14 mouse cellular contexts compared by ENCODE assay signal in genomic region chr13:106838778-106839177, GRCm38 (mm10).
"Had no signal": no experiment of that assay in that cellular context is flagged by ENCODE, and none has a peak within 500 bp of the region (broad histone marks: within the 10 kb centered on the region; RNA-seq: fewer than 3 reads in every experiment).

No protein-coding gene starts in this region.

- H3K36me3 ChIP-seq: intestine, embryonic 15.5 days; neural tube, embryonic 12.5 days had no signal

- H3K27me3 ChIP-seq: intestine, embryonic 15.5 days; limb, embryonic 15.5 days; neural tube, embryonic 12.5 days had no signal

- H3K27ac ChIP-seq: intestine, embryonic 15.5 days; limb, embryonic 15.5 days; midbrain, embryonic 10.5 days; neural tube, embryonic 12.5 days; stomach, postnatal 0 days had no signal

- H3K4me2 ChIP-seq: intestine, embryonic 15.5 days; limb, embryonic 15.5 days; lung, embryonic 14.5 days; neural tube, embryonic 12.5 days had no signal

- ATAC-seq: intestine, embryonic 15.5 days had no signal

- DNase-seq: kidney, adult 18-20 months; kidney, postnatal 10 days; layer of hippocampus, postnatal 36 days; lung, embryonic 14.5 days; lung, postnatal 10 days; lung, postnatal 4 days; midbrain, embryonic 14.5 days; thymus, adult 18-20 months; thymus, postnatal 25 days had no signal

- H3K4me1 ChIP-seq: intestine, embryonic 15.5 days; limb, embryonic 15.5 days; midbrain, embryonic 10.5 days; neural tube, embryonic 12.5 days had no signal

- H3K9ac ChIP-seq: intestine, embryonic 15.5 days; limb, embryonic 15.5 days; lung, embryonic 14.5 days; neural tube, embryonic 12.5 days had no signal

- H3K4me3 ChIP-seq: intestine, embryonic 15.5 days; limb, embryonic 15.5 days; midbrain, embryonic 10.5 days; neural tube, embryonic 12.5 days had no signal

- H3K9me3 ChIP-seq: intestine, embryonic 15.5 days; limb, embryonic 15.5 days; midbrain, embryonic 10.5 days; neural tube, embryonic 12.5 days had no signal
